Mouse (Mus musculus) c-Kit-positive CD71-negative TER-119-negative erythroid progenitor cells, embryonic 14.5 days (primary cell): ENCODE measurements at regions not wholly inside any gene's neighbourhood (a gene's known extent, or its start where the extent isn't known, plus 50 kb on each side); places are given as distances from the start of the nearest gene placed in this dataset.

Source experiments
- DNase-seq: peaks from one replicate; pipeline ENCODE4 v3.0.0-alpha.2; 2013; ENCODE audit warnings: low read depth

DNA sequence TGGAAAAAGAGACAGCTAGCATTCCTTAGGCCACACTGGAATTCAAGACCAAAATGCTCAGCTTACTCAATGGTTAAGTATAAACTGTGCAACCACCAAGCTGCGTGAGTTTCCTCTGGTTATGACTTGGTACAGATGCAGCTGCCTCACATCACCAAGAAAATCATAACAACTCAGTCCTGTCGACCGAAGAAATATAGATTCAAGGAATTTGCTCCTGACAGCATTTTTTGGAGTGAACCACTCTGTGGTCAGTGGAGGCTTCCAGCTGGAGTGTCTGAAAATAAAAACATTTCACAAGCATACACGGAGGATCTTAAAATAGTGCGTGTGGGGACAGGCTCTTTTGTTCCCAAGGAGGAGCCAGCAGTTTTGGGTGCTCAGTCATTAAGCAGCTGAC, 253.8 kb downstream of the Bckdhb start:
- DNase-seq = no peak

DNA sequence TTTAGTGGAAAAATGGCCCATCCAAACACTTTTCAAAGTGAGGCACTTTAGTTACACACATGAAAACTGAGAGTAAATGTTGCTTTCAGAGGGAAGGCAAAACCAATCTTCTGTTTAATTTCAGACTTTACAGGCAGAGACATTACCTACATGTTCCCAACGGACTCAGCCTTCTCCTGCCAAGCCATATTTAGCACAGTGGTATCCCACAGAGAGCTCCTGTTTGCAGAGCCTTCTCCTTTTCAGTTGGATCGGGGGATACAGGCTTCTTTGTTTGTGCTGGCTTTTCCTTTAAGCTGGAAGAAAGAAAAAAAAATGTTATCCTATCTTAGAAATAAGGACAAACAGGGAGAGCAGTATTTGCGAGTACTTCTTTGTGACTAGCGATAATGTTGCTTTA, 254.3 kb downstream of the Bckdhb start:
- no peak for DNase-seq

DNA sequence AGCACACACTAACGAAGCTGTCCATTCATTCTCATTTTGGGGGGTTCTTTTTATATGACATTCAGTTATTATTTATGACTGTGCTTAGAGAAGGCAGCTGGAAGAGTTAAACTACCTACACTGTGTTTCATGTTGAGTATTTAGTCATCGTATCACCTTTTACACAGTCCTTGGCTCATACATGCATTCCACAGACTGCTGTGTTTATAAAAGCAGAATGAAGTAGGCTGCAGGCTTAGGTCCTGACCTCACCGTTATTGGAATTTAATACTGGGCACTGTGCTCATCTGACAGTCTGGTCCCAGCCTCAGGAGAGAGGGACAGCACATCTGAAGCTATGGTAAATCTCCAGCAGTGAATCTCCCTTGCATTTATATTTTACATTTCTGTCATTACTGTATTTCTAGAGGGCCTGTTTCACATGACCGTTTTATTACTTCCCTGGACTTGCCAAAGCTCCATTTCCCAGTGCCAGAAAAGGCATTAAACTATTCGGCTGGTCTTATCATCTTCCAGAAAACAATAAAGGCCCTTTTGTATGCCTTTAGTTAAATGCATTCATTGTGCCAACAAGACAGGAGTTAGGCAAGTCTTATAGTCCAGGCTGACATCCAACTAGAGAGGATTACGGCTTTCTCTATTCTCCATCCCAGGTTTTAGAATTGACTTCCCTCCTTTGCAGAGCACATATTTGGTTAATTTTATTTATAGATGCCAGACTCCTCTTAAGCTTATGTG, 258.9 kb downstream of the Bckdhb start:
- DNase-seq = no peak

DNA sequence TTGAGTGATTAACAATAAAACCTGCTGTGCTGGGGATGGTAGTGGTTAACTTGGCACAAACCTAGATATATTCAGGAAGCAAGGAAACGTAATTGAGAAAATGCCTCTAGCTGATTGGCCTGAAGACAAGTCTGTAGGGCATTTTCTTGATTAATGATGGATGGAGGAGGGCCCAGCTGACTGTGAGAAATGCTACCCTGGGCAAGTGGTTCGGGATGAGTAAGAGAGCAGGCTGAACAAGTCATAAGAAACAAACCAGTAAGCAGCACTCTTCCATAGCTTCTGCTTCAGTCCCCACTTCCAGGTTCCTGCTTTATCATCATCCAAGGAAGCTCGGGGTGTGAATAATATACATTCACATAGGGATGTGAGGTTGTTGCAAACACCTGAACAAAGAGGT, 262.6 kb downstream of the Bckdhb start:
- no peak for DNase-seq

DNA sequence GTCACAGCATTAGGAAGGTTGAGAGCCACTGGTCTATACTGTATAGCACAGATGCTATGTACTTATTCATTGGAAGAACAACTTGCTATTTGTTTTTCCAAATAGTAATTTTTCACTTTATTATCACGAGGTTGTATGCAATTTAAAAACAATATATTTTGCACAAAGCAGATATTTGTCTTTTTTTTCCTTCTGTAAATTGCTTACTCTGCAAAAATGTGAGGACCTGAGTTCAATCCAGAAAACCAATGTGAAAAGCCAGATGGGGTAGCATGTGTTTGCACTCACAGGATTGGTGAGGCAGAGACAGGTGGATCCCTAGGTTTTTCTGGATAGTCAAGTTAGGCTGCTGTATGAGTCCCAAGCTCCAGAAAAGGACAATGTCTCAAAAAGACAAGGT, 268.5 kb downstream of the Bckdhb start:
- no peak for DNase-seq

DNA sequence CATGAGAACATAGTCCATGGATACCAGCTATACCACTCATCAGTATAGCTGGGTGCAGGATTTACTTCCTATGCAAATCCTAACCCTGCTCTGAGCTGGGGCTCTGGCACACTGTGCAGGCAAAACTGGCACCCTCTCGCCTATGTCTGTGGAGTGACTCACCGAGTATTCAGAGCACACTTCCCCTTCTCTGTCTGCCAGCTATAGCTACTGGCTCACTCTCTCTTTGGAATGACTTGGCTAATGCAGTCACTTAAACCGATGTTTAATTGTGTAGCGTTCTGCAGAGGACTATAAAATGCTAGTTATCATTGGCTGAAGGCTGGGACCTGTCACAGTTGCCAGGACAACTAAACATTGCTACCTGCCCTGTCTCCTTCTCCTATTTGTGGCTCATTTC, 269.8 kb downstream of the Bckdhb start:
- no peak for DNase-seq

DNA sequence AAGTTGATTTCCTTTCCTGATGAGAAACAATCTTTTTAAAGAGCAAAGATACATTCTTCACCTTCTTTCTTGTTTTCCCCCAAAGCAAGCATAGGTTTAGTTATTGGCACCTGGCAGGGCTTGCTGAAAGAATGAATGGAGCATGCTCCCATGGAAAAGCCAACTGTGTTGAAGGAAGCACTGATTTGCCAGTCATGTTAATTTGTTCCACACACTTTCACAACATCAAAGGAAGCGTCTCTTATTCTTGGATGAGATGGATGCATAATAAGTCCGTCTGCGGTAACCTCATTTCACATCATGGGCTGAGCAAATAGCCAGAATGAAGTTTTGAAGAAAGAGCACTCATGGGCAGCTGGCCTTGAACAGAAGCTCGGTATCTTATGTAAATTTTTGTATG, 270.4 kb downstream of the Bckdhb start:
- DNase-seq = no peak

DNA sequence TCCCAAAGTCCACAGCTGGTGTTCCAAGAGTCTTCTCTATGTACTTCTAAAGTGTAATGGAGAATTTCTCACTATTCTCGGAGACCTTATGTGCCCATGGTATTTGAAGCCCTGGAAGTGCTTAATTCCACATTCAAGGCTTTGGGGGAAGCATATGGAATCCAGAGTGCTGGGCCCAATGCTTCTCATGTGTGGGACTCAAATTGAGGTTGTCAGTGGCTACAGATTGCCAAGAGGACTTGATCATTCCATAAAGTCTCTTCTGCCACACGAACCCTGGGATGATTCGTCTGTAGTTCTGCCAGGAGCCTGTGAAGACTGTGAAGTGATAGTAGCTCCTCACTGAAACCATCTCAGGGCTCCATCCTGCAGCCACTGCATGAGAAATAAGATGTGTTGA, 275.3 kb downstream of the Bckdhb start:
- no peak for DNase-seq

DNA sequence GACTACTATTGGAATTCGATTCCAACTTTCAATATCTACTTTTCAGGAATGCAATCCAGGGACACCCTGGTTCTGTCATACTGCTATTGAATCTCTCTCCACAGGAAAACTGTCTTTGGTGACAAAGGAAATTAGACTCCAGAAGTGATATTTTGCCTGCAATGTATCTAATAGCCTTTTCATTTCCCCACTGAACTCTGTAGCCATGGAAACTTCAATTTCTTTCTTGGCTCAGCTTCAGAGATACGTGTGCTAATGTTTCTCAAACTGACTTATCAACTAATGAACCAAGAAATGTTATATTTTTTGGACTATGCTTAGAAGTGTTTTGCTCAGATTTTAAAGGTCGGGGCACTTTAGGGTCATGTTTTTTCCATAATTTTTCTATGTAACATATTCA, 279.1 kb downstream of the Bckdhb start:
- DNase-seq = no peak

DNA sequence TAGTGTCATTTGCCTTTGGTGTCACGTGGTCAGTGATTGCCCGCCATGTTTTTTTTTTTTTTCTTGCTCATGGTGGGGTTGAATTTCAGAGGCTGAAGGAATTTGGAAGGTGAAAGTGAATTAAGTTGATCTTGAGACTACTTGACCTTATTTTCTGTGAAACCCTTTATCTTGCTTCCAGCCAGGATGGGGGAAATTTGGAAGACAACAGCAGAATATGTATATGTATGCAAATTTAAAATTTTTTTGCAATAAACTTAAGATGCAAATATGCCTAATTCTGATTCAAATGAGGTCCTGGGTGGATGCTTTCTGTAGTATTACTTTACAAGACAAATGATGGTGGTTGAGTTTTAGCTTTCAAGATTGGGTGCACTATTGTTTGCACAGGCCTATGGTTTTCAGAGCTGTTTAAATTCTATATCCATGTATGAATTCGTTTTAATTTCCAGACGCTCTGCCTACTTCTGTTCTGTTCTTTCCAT, 315.6 kb downstream of the Bckdhb start:
- DNase-seq = no peak

DNA sequence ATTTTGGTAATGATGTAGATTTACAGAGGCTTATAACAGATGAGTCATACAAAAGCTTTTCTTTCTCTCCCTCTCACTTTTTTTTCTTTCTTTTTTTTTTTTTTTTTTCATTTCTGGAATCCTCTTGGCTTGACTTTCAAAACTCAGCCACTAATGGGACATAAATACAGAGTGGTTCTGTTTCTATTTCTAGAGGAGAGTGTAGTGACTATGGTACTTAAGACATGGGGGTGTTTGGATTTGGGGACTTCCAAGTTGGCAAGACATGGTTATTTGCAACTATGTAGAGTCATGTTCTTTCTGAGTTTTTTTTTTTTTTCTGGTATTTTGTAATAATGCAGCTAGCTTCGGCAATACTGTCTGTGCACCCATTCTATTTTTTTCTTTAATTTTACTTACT, 324.8 kb downstream of the Bckdhb start:
- DNase-seq = no peak

DNA sequence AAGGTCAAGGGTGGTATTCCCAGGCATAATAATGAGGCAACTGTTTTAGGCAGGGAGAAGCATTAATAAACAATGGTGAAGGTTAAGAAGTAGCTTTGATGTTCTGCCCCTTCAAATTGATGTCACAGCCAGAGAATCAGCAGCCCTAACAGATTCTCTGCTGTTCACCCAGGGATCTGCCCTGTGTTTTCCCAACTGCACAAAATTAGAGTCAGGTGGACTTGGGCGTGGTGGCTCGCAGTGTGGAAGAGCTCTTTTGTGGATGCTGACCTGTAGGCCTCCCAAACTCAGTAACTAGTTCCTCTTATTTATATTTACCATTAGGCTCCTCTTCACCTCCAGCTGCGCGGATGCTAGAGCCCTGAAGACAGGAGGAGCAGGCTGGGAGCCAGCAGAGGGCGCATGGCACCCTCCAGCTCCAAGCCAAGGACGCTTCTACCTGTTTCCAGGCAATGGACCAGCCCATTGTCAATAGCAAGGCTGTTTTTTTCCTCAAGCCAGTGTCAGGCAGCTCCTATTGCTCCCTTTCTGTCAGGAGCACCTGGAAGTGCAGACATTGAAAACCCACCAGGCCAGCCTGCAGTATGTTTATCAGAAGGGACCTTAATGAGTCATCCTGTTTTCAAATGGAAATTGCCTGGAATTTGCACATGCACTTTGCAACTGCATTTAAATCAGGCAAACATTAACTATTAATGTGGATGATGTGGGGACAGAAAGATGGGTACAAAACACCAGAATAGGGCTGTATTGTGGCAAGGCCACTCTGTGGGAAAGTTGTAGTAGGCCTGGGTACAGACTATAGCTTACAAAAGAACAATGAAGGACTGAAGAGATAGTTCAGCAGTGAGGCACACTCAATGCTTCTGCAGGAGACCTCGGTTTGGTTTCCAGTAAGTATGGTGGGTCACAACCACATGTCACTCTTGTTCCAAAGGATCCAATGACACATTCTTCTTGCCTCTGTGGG, 328.4 kb downstream of the Bckdhb start:
- peak; percentile 18 for DNase-seq

DNA sequence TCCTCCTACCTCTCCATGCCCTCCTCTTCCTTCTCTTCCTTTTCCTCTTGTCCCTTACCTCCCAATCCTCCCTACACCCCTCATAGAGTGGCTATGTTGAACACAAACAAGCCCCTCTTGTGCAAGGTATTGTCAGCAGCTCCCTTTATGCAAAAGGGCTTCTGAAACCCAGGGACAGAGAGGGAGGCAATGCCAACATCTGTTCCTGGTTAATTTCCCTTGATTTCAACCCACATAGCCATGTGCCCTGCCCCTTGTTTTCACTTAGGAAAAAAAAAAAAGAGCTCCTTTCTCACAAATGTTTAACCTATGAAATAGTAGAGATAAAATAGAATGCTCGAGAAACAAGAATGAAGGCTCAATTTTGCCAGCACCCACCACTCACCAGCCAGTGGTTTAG, 333.5 kb downstream of the Bckdhb start:
- no peak for DNase-seq

DNA sequence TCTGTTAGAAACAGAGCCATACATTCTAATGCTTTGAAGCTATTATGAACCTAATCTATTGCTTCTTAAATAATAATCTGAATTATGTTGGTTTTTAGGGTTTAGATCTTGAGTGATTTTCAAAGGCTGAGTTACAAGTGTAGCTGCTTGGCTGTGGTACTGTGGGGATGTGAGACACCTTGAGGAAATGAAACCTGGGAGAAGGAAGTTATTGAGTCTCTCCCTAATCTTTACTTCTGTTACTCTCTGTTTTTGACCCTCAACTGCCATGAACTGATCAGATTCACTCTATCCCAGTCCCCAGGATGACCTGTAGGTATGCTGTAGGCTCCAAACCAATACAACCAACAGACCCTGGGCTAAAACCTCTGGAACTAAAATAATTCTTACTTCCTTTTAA, 334.8 kb downstream of the Bckdhb start:
- DNase-seq = no peak

DNA sequence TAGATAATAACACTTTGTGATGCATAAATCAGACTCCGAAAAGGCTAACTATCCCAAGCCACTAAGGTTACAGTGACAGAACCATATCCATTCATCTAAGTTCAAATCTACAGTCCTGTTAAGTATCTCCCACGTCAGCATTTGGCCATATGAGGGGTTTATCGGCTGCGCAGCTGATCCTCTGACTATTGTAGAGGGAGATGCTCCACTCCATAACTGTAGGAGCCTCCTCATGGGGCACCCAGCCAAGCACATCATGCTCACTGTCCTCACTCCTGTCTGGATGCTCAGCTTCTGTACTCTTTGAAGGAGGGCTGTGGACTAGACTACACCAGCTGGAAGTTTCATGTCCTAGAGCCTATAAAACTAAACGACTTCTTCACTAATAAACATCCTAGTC, 337.2 kb downstream of the Bckdhb start:
- no peak for DNase-seq

DNA sequence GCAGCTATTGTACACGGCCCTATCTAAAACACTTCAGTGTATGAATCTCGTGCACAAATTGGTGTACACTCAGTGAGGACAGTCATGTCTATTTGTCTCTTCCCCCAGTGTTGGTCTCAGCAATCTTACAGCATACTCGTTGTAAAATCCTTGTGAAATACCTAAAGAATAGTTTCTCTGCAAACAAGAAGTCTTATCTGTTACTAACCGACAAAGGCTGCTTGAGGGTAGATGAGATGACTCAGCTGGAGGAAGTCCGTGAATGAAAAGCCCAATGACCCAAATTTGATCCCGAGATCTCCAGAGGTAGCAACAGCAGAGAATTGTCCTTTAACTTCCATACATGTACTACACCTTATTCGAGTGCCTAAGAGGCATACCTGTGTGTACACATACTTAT, 342.0 kb downstream of the Bckdhb start:
- no peak for DNase-seq

DNA sequence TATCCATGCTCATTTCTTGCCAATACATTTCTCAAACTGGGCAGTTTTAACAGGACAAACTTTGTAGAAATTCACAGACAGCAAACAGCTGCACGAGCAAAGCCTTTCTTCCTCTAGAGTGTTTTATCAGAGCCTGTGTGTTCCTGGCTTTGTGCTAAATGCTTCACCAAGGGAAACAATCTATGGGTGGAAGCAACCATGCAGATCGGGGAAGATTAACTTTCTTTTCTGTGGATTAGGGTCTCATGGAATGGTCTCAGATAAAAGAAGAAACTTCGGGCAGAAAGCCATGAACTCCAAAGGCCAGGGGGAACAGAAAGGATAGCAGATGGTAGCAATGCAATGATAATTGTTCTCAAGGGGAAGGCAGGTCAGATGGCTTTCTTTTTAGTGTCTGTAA, 349.7 kb downstream of the Bckdhb start:
- no peak for DNase-seq

DNA sequence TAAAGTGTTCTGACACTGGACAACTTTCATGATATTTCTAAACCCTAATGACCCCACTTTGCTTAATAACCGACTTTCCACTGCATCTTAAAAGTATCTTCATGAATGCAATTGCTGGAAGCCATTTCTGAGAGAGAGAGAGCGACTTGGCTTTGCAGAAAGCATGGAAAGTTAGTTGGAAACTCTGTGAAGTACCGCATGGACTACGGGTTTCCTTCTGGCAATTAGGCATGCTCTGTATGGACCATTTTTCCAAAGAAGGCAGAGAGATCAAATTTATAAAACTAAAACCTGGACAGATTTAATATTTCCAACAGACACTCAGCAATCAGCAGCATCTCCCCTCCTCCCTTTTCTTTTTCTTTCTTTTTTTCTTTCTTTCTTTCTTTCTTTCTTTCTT, 353.4 kb downstream of the Bckdhb start:
- DNase-seq = no peak

DNA sequence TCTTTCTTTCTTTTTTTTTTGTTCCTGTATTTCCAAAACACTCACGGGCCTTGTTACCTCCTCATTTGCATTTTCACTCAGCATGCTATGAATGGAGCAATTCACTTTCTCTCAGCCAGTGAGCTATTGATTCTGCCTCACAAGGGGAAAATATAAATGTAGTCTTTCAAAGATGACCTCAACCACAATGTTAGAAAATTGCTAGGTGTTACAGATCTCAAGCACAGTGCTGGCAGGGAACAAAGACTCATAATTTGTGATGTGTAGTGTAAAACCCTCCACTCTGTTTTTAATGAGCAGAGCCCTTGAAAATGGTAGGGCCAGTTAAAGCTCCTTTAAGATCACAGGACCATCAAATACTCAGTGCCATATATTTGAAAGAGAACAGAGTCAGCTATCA, 353.8 kb downstream of the Bckdhb start:
- no peak for DNase-seq

DNA sequence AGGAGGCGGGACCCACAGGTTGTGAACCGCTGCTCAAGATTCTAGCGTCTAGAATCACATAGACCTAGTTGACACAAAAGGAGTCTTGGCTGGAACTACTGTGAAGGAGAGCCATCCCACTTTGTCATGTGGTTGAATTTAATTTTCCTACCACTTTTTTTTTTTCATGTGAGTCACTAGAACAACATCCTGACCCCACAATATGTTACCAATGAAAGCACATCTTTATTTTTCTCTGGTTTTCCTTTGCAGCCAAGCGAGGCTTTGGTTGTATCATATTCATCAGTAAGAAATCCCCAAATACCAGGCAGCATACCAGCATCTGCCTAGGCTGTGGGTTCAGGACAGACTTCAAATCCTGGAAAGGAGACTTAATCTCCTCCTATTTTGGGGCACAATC, 356.0 kb downstream of the Bckdhb start:
- DNase-seq = no peak

DNA sequence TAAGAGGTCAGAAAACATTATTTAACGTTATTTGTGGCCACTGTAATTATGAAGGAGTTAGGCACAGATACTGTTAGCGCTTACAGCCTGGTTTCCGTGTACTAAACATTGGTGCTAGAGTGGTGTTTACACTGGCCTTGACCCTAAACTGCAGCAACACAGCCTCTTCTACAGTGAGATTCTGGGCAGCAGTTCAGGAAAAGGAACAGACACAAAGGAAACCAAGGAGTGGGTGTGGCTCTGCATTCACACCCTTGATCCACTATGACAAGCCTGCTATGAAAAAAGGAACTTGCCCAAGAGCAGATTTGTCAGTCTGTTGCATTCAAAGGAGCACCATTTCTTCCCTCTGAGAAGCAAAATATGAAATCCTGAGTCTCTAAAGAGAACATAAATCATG, 356.7 kb downstream of the Bckdhb start:
- DNase-seq = peak; percentile 12

DNA sequence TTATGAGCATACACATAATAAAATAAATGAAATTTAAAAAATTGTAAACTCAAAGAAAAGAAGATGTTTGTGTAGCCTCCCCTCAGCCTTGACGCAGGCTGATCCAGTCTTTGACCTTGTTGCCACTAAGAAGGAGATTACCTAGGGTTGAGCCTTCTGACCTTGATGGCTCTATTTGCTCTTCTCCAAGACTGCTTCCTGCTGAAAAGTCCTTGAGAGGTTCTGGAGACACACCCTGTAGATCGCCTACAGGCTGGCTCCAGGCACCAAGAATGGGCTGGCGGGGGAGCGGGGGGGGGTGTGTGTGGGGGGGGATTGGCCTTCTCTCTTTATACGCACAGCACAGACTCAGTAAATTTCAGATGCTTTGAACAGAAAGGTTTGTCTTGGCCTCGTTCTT, 358.4 kb downstream of the Bckdhb start:
- no peak for DNase-seq

DNA sequence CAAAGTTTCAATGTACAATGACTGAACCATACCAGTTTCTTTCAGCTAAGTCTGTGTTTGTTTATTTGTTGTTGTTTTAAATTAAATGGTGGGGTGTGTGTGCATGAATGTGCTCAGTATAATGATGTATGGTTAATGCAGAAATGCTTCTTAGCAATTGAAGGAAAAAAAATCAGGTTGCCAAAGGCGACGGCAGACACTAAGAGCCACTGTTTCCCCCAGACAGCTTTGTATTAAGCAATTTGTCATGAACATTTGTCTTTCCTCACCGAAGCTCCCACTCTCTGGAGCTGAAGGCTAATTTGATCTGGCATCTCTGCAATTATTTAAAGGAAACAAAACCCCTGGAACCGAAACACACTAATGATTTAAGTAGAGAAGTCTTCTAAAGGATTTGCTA, 360.7 kb downstream of the Bckdhb start:
- no peak for DNase-seq
